Mouse (Mus musculus) layer of hippocampus, adult 9-10 months (tissue): Measurements from ENCODE around the gene Larp1.
A peak's percentile ranks its signal among the peaks of the same experiment; 100 is the strongest.
"Not testable (repeated sequence)": the region's sequence is repeated elsewhere in the genome, so short reads cannot be mapped to it uniquely, and the experiment has no call there.

Source experiments
- DNase-seq: peaks from one replicate; pipeline ENCODE4 v3.0.0; 2022; ENCODE audit warnings: low spot score

Larp1 gene

DNA sequence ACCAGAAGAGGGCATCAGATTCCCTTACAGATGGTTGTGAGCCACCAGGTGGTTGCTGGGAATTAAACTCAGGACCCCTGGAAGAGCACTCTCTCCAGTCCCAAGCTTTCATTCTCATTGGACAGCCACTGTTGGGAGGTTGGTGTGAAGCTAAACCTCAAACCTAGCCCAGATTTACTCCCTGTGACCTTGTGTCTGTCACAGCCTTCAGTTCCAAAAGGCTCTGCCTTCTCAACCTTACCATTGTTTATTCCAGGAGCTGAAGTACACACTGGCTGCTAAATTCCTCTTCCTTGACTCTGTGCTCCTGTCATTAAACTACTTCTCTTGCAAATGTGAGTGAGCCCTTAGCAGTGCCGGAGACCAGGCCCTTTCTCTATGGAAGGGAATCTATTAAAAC, 20.1 kb downstream of the Larp1 start:
- DNase-seq, result no peak

DNA sequence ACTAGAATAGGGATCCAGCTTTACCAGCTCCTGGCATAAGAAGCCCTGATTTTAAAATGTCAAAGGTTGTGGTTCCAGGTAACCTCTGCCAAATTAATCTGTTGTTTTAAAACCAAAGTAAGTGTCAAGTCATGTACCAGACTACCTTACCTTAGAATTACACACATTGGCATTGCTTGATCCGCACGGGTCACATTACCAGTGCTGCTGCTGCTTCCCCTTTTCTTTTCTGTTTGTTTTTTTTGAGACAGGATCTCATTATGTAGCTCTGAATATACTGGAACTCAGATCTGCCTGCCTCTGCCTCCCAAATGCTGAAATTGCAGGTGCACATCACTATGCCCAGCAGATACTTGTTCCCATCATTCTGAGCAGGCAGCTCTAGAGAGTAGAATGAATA, 21.0 kb downstream of the Larp1 start:
- no peak for DNase-seq

DNA sequence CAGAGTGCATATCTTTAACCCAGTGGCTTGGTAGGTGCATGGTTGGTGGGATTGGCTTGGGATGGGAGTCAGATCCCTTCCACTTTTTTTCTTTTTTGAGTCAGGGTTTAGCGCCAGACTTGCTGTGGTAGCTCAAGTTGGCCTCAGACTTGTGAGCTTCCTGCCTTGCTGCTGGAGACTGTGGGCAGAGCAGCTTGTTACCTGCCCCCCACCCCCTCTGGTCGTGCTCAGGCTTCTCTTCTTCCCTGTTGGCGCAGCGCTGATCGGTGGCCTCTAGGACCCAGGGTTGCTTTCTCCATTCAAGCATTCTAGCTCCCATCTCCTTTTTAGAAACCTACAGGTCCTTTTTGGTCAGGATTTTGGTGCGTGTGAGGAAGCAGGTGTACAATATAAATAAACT, 22.3 kb downstream of the Larp1 start:
- no peak for DNase-seq

DNA sequence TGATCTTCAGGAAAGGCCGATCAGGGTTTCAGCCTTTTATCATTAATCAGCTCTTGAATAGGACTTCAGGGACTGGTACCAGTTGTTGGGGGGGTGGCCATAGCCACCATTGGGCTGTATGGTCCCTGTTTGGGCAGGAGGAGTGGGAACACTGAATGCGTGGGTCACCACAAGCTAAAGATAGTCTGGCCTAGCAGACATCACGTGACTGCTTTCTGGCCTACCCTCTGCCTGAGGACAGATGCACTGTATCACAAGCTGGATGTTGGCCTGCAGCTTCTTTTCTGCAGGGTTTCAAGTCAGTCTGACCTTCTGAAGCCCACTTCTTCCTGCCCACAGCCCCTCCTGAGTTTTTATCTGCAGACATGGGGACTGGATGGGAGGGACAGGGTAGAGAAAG, 24.8 kb downstream of the Larp1 start:
- DNase-seq, result no peak

DNA sequence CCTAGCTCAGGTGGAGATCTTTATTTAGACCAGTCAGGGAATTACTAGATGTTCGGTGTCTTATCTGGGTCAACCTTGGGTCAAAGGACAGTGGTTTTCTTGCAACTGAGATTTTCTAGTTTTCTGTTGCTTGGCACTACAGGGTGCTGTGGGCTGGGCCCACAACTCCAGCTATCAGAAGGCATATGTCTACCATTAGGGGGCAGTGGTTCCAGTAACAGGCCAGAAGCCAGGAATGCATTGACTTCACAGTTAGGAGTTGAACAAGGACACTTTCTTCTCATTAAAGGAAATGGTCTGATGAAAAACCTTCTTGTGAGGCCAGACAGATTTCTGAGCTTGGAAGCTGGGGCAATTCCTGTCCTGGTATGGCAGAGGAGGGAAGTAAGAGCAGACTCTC, 30.2 kb downstream of the Larp1 start:
- DNase-seq, result no peak

DNA sequence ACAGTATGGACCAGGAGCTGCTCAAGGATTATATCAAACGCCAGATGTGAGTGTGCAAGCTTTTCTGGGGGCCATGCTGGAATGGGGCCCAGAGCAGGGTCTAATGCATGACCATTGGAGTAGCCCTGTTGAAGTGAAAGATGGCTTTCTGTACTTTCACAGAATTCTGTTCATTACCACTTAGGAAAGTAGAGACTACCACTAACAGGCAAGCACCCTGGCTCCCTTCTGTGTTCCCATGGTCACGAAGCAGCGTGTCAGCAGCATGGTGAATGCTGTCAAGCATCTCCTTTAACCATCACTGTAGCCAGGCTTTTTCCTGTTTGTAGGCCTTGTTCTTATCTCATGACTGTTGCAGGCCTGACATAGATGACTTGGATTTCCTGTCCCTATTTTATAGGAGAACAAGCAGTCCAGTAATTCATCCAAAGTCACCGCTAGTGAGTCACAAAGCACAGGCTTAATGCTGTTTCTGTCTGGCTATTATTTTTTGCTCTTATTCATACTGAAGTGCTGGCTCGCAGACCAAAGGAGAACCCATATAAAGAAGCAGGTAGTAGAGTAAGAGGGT, 34.1 kb downstream of the Larp1 start:
- DNase-seq, result no peak

DNA sequence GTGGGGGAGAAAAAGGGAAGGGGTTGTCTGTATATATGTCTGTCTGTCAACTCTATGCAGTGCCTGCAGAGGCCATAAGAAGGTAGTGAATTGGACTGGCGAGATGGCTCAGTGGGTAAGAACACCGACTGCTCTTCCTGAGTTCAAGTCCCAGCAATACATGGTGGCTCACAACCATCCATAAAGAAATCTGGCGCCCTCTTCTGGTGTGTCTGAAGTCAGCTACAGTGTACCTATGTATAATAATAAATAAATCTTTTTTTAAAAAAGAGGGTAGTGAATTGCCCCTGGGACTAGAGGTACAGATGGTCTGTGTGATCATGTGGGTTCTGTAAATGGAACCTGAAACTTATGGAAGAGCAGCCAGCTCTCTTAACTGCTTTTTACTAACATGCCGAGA, 37.6 kb downstream of the Larp1 start:
- DNase-seq, result no peak

DNA sequence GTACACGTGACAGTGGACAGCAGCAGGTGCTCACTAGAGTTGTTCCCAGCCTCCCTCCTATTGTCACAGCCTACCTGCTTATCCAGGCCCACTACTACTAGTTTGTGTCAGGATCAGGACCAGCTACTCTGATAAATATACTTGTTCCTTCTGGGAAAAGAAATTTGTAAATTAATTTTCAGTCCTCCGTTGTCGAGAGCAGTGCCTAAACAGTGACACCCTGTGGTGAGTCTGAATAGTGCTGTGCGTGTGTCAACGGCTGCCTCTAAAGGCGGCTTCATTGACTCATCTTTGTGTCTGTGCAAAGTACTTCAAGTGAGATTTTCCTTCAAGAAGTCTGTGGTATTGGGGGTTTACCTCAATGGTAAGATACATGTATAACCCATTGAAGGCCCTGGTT, 48.6 kb downstream of the Larp1 start:
- DNase-seq, result peak; percentile 27

DNA sequence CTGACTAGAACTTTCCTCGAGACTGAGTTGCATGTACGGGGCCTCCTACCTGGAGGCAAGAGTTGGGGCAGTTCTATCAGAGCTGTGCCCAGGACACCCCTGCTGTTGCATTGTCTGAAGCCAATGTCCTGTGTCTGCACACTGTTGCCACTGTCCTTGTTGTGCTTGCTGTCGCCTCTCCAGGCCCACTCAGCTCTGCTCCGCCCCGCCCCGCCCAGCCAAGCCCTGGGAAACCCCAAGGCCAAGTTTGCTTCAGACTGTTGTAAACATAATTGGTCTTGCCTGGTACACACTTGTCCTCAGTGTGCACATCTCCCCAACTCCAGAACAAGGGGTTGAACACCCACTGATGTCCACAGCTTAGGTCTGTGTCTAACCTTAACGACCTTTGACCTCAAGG, 50.9 kb downstream of the Larp1 start:
- not testable (repeated sequence) for DNase-seq

DNA sequence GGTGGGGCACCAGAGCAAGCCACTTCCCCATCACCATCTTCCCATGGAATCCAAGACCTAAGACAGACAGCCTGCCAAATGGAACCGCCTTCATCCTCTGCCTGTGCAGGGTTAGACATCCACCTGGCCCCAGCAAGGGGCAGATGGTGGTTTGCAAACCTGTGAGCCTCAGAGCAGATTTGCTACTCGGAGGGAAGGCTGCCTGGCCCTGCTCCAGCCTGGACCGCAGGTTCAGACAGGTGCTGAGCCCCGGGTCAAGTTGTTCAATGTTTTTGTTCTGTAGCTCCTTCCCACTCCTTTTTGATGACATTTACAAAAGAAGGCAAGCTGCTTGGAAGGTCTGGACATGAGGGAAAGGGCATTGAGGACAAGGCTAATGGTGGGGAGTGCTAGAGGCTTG, 52.4 kb downstream of the Larp1 start:
- DNase-seq, result not testable (repeated sequence)

DNA sequence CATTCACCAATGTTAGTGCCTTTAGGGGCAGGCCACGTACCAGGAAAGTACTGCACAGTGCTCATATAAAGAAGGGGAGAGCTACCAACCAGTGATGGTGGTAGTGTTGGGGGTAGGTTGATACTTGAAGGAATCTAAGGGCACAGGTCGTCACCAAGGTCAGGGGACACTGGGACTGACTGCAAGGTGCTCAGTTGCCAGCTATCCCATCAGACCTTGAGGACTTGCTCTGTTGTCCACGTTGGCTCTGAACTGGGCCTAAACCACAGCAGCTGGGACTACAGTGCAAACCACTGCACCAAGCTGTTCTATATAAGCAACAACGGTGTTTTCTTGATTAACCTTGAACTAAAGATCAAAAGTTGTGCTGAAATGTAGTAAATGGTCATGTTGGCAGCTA, 53.7 kb downstream of the Larp1 start:
- DNase-seq, result no peak

DNA sequence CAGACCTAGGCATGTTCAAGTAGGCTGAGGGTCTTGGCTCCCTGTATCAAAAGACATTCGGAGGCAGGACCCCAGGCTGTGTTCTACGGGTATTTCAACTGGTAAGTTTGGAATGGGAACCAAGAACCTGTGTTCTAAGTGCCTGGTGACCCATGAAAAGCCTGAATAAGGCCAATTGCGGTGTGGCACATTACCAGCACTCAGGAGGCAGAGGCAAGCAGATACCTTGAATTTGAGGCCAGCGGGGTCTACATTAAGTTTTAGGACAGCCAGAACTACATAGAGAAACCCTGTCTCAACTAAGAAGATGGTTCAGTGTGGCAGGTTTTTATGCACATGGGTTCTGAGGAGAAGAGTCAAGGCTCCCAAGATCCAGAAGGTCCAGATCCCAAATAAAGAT, 56.2 kb downstream of the Larp1 start:
- DNase-seq, result no peak

DNA sequence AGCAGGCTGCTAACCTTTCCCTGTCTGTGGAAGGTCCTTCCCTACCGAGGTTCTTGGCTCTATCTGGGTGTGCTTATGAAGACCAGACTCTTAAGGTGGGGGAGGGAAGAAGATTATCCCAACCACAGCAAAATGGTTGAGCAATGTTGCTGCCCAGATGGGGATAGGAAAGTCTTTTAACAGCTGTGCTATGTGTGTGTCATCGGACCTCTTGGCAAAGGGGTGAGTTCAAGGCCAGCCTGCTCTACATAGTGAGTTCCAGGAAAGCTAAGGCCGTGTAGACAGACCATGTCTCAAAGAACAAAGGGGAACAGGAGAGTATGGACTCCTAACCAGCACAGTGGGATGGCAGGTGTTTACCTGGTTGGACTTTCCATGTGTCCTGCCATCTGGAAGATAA, 64.1 kb downstream of the Larp1 start:
- no peak for DNase-seq

DNA sequence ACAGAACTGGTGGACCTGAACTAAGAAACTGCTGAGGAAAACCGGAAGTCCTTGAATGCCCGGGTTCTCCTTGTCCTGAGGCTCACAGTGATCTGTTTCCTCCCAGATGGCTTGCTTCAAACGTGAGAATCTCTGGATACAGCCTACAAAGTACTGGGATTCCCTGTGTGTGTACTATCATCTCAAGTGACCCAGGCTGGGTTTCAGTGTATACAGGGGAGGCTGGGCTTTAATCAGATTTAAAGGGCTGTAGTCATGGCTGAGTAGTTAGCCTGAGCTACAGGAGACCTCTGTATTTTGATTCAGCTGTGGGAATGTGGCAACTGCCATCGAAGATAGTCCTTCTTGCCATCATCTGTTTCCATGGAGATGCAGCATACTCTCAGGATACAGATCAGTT, 68.4 kb downstream of the Larp1 start:
- DNase-seq, result no peak

DNA sequence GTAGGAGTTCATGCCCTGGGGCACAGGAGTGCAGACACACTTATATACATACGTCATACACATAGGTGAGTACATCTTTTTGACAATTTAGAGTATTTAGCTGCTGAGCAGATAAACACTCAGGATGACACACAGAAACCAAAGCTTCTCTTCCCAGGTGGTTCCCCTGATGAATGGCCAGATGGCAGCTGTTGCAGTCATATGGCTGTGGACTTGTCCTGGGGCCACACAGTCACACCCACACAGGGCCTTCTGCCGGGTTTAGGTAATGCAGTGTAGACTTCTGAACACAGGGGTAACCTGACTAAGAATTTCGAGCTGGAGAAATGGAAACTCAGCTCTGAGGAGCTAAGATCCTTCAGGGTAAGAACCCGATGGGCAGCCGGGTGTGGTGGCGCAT, 72.9 kb downstream of the Larp1 start:
- DNase-seq, result no peak

DNA sequence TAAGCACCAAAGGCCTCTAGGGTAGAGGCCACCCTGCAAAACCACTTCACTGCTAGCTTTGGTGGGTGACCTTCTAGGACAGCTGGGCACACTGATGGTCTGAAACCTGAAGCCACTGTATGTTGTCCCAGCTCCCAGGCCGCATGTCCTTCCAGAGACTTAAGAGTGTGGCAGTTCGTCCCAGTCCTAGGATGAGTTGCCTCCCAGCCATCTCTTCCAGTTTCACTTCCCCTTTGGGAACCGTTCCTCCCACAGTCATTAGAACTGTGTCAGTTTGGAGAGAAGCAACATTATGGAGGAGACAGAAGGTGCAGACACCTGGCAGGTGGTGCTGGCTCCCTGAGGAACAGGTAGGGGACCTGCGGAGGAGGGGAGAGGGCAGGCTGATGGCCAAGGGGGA, 83.7 kb downstream of the Larp1 start:
- DNase-seq, result no peak

DNA sequence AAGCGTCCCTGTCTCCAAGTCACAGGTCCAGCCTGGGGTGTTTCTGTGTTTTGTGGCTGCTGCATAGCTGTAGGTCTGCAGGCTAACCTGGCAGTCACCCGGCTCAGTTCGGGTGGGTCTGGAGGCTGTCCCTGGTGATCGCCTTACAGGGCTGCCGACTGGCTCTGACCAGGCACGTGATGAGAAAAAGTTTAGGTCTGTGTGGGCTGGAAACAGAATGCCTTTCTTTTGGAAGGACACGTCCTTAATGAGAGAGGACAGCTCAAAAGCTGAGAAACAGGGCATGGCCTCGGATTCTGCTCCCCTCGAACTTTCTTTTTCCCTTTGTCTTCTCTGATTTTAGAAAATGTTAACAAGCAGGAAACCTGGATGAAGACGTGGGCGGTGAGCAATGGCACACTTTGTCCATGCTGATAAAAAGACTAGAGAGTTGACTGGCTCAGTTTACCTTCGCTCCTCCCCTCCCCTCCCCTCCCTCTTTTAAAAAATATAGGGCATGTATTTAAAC, 84.2 kb downstream of the Larp1 start, which contains the start of gene Gm12248:
TSS of gene Gm12248 (minus strand) at position 114 of the 508 bp plus-strand sequence.
- no peak for DNase-seq

DNA sequence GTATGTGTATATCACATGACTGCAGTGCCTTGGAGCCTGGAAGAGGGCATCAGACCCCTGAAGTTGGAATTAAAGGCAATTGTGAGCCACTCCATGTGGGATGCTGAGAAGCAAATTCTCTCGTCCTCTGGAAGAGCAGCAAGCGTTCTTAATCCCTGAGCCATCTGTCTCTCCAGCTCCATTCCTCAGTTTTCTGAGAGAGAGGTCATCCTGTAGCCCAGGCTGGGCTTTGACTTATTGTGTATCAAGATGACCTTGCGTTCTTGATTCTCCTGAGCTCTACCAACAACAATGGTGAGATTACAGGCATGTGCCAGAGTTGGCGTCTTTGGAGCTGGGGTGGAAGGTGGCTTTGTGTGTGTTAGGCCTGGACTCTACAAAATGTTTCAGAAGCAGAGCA, 85.9 kb downstream of the Larp1 start:
- no peak for DNase-seq

DNA sequence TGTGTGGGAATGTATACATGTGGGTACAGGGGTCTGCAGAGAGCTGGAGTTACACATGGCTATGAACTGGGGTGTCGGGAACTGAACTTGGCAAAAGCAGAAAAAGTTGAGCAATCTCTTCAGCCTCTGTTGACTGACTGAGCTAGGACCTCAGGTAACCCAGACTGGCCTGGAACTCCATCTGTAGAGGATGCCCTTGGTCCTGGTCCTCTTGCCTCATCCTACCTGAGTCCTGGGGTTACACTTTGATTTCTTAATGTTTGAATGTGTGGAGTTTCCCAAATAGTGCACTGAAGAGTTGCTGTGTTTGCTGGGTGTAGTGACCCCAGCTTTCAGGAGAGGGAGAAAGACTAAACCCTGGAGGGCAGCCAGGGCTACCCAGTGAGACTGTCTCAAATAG, 86.7 kb downstream of the Larp1 start:
- no peak for DNase-seq

DNA sequence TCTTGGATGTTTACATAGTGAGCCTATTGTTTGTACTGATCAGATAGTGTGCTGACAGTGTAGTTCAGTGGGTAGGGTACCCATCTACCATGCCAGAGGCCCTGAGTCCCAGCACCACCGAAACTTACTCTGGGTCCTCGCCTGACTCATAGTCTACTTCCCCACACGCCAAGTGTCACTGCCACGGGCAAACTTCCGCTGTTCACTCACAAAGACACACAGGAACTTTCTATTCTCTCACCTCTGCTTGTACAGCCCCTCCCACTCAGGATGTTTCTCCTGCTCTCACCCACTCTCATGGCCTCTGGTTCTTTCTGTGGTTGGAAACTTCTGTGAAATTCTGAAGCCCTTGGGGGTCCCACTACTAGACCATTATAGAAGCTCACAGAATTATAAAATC, 87.3 kb downstream of the Larp1 start:
- no peak for DNase-seq

DNA sequence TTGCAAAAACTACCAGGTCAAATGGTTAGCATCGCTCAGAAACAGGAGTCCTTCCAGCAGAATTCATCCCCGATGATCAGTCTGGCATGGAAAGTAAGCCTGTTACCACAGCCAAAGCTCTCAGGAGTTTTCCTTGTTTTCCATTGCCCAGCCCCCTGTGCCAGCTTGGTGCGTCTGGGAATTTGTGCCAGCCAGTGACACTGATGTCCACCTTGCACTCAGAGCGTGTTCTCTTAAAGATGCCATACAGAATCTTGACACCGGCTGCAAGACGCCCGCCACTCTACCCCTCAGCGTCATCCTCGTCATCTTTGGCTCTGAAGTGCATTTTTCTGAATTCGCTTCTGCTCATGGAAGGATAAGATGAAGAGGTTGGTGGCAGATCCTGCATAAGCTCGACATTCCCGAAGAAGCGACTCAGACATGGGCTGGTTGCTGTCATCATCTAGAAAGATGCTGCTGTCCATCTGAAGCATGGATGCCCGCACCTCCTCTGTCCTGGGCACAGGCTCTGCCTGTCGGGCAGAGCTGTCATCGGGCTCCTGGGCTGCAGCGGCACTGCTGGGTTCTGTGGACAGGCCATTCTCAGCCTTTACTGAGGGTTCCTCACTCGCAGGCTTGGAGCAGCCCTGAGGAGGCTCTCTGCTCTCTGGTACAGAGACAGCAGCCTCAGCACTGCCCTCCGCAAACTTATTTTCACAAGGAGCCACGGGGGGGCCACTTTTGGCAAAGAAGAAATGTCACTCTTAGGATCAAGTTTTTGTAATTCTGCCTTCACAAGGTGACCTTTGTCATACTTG, 88.2 kb downstream of the Larp1 start:
- DNase-seq, result no peak

DNA sequence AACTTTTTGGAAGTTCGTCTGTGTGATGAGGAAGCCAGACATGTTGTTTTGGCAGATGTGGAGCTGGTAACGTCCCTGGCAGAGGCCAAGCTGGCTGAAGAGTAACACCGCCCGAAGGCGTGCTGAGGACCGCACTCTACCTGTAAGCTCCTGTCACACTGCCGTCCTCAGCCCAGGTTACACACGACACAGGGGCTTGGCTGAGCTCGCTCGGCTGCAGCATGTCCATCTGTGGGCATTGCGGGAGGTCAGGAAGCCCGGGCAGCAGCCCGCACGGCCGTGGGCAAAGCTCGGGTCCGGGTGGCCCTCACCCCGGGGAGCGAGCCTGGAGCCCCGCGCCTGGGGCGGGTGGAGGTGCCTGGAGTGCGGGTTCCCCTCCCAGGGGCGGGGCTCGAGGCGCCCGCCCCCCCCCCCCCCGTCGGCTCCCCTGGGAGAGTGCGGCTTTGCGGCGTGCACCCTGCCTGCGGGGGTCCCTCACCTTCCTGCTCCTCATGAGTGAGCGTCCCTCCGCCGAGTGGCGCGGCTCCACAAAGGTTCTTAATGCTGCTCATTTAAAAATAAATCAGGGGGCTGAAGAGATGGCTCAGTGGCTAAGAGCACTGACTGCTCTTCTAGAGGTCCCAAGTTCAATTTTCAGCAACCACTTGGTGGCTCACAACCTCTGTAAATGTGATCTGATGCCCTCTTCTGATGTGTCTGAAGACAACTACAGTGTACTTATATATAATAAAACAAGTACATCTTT, 88.9 kb downstream of the Larp1 start:
- DNase-seq, result no peak

DNA sequence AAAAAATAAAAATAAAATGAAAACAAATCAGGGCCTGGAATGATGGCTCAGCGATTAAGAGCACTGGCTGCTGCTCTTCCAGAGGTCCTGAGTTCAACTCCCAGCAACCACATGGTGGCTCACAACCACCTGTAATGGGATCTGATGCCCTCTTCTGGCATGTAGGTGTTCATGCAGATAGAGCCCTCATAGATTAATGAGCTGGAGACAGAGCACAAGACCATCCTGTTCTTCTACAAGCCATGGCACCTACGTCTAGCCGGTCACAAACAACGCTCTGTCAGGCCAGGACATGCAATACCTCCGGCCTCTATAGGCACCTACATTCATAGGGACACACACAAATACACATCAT, 89.5 kb downstream of the Larp1 start:
- not testable (repeated sequence) for DNase-seq
